Mouse (Mus musculus) inflammation-experienced regulatory T-cells, adult 6 months (primary cell): ENCODE results near the gene E430018J23Rik. TPM values are rescaled to one million over a fixed set of nuclear protein-coding genes. Genes with fewer than 3 reads are reported as not detected.
"Not testable (repeated sequence)": the region's sequence is repeated elsewhere in the genome, so short reads cannot be mapped to it uniquely, and the experiment has no call there.

ENCODE experiments used
- ATAC-seq: one replicate; pipeline ENCODE4 v1.8.0; 2017
- polyA plus RNA-seq, 3 experiments: library from polyadenylated mRNA; unstranded; fragments of 100-300 nt; shearing (Covaris generic); gene quantifications; one replicate each; pipeline ENCODE4 v1.2.1; 2017

E430018J23Rik gene
- polyA plus RNA-seq = 1 to 10 TPM; 4.0 to 7.8 (median 5.4) TPM

DNA sequence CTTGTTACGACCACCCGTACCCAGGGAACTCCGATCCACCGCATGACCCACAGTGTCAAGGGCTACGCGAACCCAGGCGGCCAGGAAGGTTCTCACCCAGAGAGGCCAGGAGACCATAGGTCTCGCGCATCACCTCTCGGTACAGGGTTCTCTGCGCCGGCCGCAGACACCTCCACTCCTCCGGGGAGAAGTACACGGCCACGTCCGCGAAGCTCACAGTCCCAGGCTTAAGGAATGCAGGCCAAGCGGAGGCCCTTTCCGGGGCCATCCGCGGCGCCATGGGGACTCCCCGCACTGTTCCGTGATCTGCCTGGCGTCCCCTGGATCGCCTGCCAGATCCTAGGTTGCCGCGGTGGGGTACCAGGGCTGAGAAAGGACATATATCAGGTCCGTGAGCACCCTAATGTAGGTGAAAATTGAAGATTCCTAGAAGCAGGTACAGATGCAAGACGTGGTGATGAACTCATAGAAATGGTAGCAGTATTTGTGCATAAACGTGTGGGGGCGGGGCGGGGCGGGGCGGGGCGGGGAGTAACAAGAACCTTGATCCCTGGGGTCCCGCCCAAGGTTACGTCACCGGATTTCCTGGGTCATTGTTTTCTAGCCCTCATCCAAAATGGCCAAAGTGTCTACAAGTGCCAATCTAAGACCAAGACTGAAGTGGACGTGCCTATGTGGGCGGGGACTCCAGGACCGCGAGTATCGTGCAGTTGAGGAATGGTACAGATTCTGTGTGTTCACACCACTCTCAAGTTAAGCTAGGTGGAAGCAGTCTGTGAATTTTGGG is at the start of gene E430018J23Rik:
Gene E430018J23Rik, minus strand, starts transcription at position 473 of the 787 bp plus-strand sequence.
- peak; percentile 92 for ATAC-seq

DNA sequence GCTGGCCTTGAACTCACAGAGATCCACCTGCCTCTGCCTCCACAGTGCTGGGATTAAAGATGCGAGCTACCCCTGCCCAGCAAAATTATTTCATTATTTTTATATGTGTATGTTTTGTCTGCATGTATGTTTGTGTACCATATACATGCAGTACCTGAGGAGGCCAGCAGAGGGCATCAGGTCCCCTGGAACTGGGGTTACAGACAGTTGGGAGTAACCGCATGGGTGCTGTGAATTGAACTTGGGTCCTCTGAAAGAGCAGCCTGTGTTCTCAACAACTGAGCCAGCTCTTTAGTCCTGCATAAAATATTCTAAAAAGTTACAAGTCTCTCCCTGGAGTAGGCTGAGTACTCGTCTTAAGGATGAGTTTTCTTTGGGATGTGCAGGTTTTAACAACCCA is 44.3 kb upstream of the E430018J23Rik start:
- ATAC-seq = no peak

DNA sequence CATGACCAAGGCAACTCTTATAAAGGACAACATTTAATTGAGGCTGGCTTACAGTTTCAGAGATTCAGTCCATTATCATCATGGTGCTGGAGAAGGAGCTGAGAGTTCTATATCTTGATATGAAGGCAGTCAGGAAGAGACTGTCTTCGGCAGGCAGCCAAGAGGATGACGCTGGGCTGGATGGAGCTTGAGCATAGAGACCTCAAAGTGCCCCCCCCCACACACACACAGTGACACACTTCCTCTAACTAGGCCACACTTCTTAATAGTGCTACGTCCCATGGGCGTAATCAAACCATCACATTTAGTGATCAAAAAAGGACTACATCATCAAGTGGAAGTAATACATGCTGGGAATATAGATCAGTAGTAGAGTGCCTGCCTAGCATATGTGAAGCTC is 41.8 kb upstream of the E430018J23Rik start:
- no peak for ATAC-seq

DNA sequence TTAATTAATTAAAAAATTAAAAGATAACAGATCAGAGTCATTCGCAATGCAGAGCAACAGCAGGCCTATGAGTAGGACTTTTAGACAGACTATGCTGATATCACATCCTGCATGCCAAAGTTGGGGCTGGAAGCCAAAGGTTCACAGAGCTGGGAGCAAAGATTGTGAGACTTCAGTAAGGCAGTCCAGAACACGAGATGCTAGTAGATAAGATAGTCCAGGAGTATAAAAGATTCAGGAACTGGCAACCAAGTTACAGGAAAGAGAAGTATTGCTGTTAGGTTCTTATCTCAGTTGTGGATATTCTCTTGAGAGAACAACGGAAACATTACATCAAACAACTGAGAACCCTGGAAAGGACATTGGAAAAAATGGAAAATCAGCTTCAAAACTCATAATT is 32.9 kb upstream of the E430018J23Rik start:
- ATAC-seq = no peak

DNA sequence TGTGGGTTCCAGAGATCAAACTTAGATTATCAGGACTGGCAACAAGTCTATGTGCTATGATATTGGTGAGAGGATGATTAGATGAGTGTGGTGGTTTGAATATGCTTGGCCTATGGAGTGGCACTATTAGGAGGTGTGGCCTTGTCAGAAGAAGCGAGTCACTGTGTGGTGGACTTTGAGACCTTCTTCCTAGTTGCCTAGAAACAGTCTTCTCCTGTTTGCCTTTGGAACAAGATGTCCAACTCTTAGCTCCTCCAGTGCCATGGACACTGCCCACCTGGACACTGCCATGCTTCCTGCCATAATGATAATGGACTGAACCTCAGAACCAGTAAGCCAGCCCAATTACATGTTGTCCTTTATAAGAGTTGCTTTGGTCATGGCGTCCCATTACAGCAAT is 32.5 kb upstream of the E430018J23Rik start:
- ATAC-seq = no peak

DNA sequence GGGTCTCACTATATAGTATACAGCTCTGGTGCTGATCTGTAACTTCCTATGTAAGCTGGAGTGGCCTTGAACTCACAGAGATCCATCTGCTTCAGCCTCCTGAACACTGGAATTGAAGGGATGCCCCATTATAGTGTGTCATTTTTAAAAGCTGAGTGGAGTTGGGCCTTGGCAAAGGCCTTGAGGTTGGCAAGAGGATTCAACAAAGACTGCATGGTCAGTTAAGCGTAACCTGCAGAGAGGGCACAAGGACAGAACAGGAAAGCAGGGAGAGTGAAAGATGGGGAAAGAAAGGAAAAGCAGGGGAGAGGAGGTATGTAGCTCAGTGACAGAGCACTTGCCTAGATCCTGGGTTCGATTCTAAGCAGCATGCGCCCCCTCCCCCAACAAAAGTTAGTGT is 31.9 kb upstream of the E430018J23Rik start:
- ATAC-seq = no peak

DNA sequence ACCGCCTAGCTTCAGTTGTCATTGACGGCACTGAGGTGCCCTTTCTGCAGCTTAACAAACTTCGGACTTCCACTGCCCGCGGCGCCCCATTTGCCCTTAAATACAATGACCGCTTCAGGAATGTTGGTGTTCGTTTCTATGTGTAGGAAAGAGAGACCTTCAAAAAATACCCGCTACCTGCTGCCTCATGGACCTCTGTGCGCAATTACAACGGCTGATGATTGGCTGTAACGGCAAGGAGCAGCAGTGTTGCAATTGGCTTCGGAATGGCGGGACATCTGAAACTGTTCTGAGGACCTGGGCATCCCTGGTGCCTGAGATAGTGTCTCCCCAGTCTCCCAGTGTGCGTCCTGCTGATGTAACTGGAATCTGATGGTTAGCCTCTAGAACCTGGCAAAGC is 28.8 kb upstream of the E430018J23Rik start:
- no peak for ATAC-seq

DNA sequence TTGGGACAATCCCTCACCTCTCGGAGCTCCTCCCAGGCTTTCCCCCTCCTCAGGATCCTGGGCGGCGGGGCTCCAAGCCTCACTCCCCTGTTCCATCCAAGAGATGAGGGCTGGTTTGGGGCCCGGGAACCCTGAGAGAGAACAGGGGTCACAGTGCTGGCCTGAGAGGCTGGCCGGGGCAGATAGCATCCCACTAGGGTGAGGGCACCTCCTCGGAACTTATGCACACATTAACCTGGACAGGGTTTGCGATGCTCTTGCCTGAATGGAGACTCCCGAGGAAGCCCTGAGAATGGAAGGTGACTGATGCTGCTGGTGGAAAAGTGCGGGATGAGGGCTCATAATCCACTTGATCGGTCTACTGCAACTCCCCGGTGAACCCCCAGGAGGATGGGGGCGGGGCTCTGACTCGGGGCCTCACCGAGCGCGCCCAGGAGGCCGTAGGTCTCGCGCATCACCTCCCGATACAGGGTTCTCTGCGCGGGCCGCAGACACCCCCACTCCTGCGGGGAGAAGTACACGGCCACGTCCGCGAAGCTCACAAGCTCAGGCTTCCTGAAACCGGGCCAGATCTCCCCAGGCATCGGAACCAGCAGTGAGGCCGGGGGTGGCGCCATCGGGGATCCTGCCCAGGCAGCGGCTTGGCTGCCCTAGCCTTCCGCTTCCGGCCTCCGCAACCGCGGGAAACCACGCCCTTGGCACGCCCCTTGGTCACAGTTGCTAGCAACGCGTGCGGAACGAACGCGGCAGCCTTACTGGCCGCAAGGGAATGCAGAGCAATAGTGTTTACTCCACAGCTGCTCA is 28.2 kb upstream of the E430018J23Rik start, which contains the start of gene Zfp688:
Gene Zfp688, minus strand, starts transcription at position 681 of the 804 bp plus-strand sequence.
- ATAC-seq = peak; percentile 99

DNA sequence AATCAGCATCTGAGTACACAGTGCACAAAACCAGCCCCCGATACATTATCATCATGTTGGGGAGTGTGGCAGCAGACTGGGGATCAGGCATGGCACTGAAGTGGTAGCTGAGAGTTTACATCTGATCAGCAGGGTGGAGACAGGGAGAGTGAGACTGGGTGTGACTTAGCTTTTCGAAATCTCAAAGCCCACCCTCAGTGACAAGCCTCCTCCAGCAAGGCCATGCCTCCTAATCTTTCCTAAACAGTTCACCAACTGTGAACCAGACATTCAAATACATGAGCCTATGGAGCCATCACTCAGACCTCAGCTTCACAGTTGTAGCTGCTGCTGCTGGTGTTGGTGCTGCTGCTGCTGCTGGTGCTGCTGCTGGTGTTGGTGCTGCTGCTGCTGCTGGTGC is 18.0 kb upstream of the E430018J23Rik start:
- no peak for ATAC-seq

DNA sequence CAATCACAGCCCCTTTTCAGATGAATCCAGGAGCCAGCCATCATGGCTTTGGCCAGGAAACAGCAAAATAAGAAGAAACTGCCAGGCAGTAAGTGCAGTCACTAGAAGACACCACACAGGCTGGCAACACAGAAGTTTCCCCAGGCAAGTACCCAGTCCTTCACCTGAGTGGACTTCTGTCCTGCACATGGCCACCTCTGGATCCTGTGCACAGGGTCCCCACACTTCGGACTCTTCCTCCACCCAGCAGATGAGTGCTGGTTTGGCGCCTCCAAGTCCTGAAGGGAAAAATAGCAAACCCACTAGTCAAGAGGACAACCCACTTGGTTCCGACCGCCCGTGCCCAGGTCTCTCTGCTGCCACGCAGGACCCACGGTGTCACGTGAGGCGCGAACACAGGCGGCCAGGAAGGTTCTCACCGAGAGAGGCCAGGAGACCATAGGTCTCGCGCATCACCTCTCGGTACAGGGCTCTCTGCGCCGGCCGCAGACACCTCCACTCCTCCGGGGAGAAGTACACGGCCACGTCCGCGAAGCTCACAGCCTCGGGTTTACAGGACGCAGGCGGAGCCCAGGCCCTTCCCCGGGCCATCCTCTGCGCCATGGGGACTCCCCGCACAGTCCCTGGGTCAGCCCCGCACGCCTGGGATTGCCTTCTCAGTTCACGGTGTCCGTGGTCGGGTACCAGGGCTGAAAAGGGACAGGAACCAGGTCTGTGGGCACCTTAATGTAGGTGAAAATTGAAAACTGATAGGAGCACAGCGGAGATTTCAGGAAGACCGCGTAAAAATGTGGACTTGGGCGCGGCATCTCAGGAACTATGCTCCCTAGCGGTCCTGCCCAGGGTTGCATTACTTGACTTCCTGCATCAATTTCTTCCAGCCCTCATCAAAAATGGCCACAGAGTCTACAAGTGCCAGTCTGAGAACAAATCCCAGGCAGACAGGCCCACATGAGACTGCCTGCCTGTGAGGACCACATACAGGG is 12.9 kb upstream of the E430018J23Rik start, which contains the start of gene Zfp764:
Gene Zfp764, minus strand, starts transcription at position 821 of the 986 bp plus-strand sequence.
- peak; percentile 97 for ATAC-seq

DNA sequence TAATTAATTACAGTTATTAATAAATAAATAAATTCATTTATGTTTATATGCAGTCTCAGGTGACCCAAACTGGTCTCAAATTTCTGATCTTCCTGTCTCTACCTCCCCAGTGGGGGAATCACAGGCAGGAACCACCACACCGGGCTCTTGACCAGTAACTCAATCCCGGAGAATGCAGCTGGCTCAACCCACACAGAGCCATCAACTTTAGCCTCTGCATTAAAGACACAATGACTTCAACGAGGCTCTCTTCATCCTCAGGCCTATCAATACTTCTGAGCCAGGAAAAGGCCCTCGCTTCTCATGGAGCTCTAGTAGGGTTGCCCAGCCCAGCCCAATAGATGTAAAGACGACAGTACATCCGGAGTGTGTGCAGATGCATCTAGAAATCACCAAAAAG is 10.7 kb upstream of the E430018J23Rik start:
- ATAC-seq = not testable (repeated sequence)

DNA sequence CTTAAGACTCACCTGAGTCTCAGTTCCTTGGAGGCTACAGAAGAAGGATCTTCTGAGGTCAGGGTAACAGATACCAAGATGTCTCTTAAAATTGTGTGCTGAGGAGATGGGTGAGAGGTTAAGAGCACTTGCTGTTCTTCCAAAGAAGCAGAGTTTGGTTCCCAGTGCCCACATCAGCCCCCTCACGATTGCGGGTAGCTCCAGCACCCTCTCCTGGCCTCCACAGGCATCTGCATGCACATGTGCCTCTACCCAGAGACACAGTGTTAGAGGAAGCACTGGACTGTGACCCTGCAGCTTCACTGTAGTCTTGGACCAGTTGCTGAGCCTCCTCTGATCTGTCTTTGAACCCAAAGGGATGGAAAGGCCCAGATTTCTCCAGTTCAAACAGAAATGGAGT is 9.6 kb upstream of the E430018J23Rik start:
- ATAC-seq = no peak

DNA sequence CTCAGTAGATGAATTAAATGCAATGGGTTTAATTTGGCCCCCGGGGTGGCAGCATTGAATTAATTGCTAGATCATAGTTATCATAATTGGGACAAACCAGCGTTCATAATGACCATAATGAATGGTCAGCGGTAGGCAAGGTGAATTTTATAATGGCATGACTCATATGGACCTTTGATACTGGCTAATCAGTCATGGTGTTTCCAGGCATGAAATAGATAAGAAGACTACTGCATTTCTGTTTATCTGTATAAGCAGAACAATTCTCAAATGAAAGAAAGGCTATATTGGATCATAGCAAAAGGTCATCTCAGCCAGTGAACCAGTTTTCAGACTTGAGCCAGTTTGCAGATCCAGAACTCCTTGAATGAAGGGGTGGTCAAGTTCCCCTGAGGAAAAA is 6.9 kb upstream of the E430018J23Rik start:
- no peak for ATAC-seq

DNA sequence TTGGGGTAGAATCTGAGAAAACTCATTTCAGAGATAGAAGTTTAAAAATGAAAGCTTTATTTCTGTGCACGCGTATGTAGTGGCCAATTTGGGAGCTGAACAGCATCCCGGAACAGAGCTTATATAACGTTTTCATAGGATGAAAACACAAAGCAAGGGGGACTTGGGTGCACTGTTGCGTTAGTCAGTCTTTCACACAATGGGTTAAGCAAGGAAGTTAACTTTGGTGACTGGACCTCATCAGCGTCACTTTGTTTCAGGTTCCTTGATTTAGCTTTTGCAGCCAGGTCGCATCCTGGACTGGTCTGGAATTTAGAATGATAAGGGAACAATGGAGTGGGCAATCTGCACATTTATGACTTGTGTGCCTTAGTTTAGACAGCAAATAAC is 510 bp upstream of the E430018J23Rik start:
- peak; percentile 17 for ATAC-seq

DNA sequence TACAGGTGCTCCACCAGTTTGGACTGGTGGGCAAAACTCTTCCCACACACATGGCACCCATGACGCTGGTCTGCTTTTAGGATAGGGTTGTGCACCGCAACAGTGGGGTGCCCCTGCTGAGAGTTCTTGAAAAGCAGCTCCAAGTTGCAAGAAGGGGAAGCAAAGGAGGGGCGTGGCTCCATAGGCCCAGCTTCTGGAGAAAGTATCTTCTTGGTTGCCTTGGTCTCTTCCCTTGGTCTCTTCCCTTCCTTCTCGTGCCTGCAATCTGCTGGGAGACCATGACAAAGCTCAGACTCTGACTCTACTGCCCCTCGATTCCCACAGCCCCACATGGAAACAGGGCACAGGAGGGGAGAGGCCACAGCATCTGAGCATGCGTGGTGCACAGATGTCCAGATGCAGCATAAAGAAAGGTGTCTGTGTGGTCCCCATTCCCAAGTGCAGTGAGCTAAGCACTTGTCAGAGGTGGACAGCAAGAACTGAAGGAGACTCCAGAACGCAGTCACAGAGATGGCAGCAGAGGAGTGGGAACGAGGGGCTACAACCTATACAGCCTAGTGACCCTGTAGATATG is 1.1 kb downstream of the E430018J23Rik start:
- no peak for ATAC-seq

DNA sequence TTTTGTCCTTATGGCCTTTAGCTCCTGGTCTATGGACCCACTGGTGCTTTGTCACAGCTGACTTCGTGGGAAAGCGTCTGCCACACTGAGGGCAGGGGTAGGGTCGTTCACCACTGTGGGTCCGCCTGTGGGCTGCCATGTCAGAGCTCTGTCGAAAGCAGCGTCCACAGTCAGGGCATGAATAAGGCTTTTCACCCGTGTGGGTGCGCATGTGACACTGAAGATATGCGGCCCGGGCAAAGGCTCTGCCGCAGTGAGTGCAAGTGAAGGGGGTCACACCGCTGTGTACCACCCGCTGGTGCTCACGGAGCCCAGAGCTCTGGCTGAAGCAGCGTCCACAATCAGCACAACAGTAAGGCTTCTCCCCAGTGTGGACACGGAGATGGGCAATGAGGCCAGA is 1.9 kb downstream of the E430018J23Rik start:
- ATAC-seq = no peak

DNA sequence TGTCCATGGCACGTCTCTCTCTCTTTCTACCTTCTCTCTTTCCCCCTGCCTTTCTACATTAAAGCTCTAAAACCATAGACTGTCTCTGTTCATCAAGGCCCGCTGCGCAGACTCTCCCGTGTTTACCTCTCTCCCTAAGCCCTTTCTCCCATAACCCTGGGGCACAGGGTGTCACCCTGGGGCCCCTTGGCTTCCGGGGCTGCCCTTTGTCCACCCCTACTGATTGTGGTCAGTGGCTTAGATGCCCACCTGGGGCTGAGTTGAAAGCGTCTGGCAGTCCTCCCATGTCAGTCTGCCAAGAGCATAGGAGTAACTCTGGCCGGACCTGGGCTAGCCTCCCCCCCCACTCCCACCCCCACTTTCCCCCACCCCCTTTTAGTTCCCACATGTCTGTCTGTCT is 3.1 kb downstream of the E430018J23Rik start:
- no peak for ATAC-seq

DNA sequence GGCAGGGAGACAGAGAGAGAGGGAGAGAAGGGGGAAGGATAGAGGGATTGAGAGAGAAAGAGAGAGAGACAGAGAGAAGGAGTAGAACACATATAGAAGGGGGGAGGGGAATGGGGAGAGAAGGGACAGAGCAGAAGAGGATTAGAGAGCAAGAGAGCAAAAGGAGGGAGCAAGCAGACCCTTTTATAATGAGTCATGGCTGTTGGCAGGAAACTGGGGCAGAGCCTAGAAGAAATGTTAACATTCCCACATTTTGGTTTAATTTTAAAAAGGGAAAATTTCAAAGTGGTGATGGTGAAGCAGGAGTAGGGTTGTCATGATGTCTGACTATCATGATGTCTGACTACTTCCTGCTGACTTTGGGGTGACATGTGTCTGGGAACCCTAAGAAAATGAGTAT is 5.2 kb downstream of the E430018J23Rik start:
- ATAC-seq = not testable (repeated sequence)

DNA sequence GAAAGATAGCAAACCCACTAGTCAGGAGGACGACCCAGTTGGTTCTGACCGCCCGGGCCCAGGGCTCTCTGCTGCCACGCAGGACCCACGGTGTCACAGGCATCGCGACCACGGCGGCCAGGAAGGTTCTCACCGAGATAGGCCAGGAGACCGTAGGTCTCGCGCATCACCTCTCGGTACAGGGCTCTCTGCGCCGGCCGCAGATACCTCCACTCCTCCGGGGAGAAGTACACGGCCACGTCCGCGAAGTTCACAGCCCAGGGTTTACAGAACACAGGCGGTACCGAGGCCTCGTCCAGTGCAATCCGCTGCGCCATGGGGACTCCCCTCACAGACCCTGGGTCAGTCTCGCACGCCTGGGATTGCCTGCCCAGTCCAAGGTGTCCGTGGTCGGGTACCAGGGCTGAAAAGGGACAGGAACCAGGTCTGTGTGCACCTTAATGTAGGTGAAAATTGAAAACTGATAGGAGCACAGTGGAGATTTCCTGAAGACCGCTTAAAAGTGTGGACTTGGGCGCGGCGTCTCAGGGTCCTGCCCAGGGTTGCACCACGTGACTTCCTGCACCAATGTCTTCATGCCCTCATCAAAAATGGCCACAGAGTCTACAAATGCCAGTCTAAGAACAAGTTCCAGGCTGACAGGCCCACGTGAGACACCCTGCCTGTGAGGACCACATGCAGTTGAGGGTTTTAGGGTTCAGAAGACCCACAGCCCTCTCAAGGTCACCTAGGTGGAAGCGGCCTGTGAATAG is 6.6 kb downstream of the E430018J23Rik start, which contains the start of gene 9130019O22Rik:
Gene 9130019O22Rik, minus strand, starts transcription at position 526 of the 752 bp plus-strand sequence.
- peak; percentile 98 for ATAC-seq

DNA sequence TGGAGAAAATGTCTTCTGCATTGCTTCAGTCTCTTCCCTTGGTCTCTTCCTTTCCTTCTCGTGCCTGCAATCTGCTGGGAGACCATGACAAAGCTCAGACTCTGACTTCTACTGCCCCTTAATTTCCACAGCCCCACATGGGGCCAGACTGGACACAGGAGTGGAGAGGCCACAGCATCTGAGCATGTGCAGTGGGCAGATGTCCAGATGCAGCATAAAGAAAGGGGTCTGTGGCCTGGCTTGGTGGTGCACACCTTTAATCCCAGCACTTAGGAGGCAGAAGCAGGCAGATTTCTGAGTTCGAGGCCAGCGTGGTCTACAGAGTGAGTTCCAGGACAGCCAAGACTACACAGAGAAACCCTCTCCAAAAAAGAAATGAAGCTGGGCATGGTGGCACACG is 7.9 kb downstream of the E430018J23Rik start:
- not testable (repeated sequence) for ATAC-seq

DNA sequence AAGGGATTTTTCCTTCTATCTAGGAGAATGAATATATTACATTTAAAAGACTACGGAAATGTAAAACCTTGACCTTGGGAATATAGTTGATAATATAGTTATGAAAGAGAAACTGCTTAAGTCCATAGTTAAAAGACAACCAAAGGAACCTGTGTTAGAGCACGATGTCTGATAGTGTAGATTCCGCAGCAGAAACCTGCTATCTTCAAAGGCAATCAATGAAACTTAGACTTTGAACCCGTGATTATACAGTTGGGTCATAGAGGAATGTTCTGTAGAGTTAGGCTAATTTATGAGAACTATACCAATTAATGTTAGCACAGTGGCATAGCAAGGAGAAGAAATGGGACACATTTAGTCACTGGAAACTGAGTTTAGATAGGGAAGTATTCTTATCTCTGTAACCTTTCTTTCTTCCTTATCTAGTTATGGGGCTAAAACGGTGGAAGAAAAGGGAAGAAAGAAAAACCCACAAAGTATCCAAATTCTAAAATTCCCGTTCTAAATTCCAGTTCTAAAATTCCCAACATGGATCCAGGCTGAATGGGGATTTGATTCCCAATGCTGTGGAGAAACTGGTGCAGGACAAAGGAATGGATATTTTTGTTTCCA is 15.0 kb downstream of the E430018J23Rik start:
- no peak for ATAC-seq
